Mouse (Mus musculus): ENCODE measurements around the gene Cfap126.

DNA sequence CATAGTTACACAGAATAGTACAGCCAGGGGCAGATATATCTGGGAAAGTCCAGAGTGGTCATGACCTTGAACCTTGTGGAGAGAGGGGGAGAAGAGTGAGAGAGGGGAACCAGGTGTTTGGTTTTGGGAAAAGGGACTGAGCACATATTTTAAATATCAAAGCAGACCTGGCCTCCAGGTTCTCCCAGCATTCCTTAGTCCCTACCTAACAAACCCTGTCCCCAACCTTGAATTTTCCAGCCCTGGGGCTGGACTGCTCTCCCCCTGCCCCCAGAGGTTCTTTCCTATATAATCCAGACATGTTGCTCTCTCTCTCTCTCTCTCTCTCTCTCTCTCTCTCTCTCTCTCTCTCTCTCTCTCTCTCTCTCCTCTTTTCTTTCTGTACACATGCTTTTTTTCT, 16.6 kb upstream of the Cfap126 start:
- TF ChIP-seq CTCF (IDR thresholded peaks at IDR 0.05) (no peak), EP300 (IDR thresholded peaks at IDR 0.05) (no peak)

Measured in lung, postnatal 0 days (tissue).